Mouse (Mus musculus) CH12.LX (cell line): ENCODE measurements around the gene Ugt1a10.

Source experiments
- E2F4 ChIP-seq: IDR thresholded peaks from 2 replicates; pipeline ENCODE4 v1.6.1; 2011; ENCODE audit warnings: low read depth, low read length, improper control_type of control experiment; ENCODE audit not compliant: insufficient replicate concordance
- EP300 ChIP-seq: IDR thresholded peaks from 2 replicates; pipeline ENCODE4 v1.6.1; 2011; ENCODE audit warnings: low read length, improper control_type of control experiment
- POLR2A ChIP-seq: IDR thresholded peaks from 2 replicates; pipeline ENCODE4 v1.6.1; 2011; ENCODE audit warnings: low read depth, mild to moderate bottlenecking, improper control_type of control experiment, low read length
- USF2 ChIP-seq: conservative IDR thresholded peaks from 2 replicates; pipeline ENCODE4 v1.6.1; 2011; ENCODE audit warnings: low read depth, low read length, improper control_type of control experiment
- ZKSCAN1 ChIP-seq: IDR thresholded peaks from 2 replicates; pipeline ENCODE4 v1.6.1; 2012; ENCODE audit warnings: low read depth, inconsistent platforms, low read length, improper control_type of control experiment, borderline replicate concordance

- TF ChIP-seq EP300 (no peak), USF2 (no peak), E2F4 (no peak), POLR2A (no peak), ZKSCAN1 (no peak)
These were observed 157.9 kb downstream of the Ugt1a10 start for GRCm38 (mm10) chr1:88213061-88213460.
